ENCODE assay signal across 28 mouse cellular contexts in the genomic region with DNA sequence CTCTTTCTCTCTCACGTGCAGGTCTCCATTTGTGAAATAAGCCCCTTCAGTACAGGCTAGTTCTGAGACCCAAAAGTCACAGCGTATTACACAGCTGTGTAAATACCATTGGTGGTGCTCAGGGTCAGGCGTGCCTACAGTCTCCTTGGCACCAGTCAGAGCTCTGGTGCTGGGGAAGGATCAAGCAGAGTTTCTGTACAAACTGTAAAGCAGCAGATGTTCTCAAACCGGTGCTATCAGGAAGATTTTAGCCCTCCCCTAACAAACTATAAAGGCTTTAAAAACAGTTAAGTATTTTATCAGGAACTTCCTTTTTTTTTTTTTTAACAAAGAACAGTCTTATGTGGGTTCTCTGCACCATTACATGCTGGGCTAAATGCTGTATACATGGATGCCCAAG. TPM values are rescaled to one million over a fixed set of nuclear protein-coding genes. Genes with fewer than 3 reads are reported as not detected.
"Had no signal": no experiment of that assay in that cellular context is flagged by ENCODE, and none has a peak within 500 bp of the region (broad histone marks: within the 10 kb centered on the region; RNA-seq: fewer than 3 reads in every experiment).

No protein-coding gene starts in this region.

- ATAC-seq: hindbrain, postnatal 0 days had no signal

- H3K9me3 ChIP-seq: heart, embryonic 13.5 days; heart, embryonic 15.5 days; hindbrain, embryonic 13.5 days; hindbrain, embryonic 15.5 days; kidney, embryonic 15.5 days; limb, embryonic 13.5 days; limb, embryonic 15.5 days had no signal

- H3K36me3 ChIP-seq: heart, embryonic 13.5 days; heart, embryonic 15.5 days; hindbrain, embryonic 13.5 days; hindbrain, embryonic 15.5 days; kidney, embryonic 15.5 days; limb, embryonic 13.5 days; limb, embryonic 15.5 days had no signal

- H3K27me3 ChIP-seq: heart, embryonic 15.5 days; hindbrain, embryonic 13.5 days; hindbrain, embryonic 15.5 days; kidney, embryonic 15.5 days; limb, embryonic 13.5 days; limb, embryonic 15.5 days had no signal

- H3K4me2 ChIP-seq: heart, embryonic 11.5 days; heart, embryonic 13.5 days; heart, embryonic 15.5 days; hindbrain, embryonic 13.5 days; hindbrain, embryonic 15.5 days; kidney, embryonic 15.5 days; limb, embryonic 13.5 days; limb, embryonic 15.5 days had no signal

- H3K27ac ChIP-seq: heart, adult 2 months; heart, embryonic 13.5 days; heart, embryonic 15.5 days; hindbrain, embryonic 13.5 days; hindbrain, embryonic 15.5 days; hindbrain, postnatal 0 days; kidney, embryonic 15.5 days; limb, embryonic 13.5 days; limb, embryonic 15.5 days had no signal

- H3K9ac ChIP-seq: heart, embryonic 13.5 days; heart, embryonic 15.5 days; hindbrain, embryonic 13.5 days; hindbrain, embryonic 15.5 days; kidney, embryonic 15.5 days; limb, embryonic 13.5 days; limb, embryonic 15.5 days had no signal

- DNase-seq: gastrocnemius, postnatal 14 days; gastrocnemius, postnatal 36 days; heart, adult 11 months; heart, adult 2 months; heart, postnatal 14 days; heart, postnatal 36 days; kidney, adult 11 months; kidney, adult 2 months; kidney, adult 9 months; kidney, postnatal 10 days; kidney, postnatal 36 days; layer of hippocampus, adult 9-11 months; layer of hippocampus, postnatal 36 days; left cerebral cortex, postnatal 4 days had no signal

- H3K4me1 ChIP-seq: hindbrain, embryonic 13.5 days had no signal

- H3K4me3 ChIP-seq: heart, adult 2 months; heart, embryonic 13.5 days; heart, embryonic 15.5 days; hindbrain, embryonic 13.5 days; hindbrain, embryonic 15.5 days; kidney, embryonic 15.5 days; limb, embryonic 13.5 days; limb, embryonic 15.5 days had no signal

RNA-seq across cellular contexts. Expression of gene Plekhs1, which starts 1.3 kb away (rescaled TPM):
- total RNA-seq: gastrocnemius, adult 18-20 months; heart, postnatal 36 days; hematopoietic stem cell, adult 5-6 weeks; hindbrain, postnatal 0 days; liver, adult 2 months had no signal
- polyA plus RNA-seq: heart, embryonic 13.5 days; hindbrain, embryonic 11.5 days; limb, embryonic 11.5 days; limb, embryonic 15.5 days had no signal
